Mouse (Mus musculus) layer of hippocampus, adult 2 months (tissue): Measurements from ENCODE around the gene Mrpl12. TPM values are rescaled to one million over a fixed set of nuclear protein-coding genes. Genes with fewer than 3 reads are reported as not detected.

Experiments used
- DNase-seq, 2 experiments: peaks; one replicate each; pipeline ENCODE4 v3.0.0; 2022; ENCODE audit warnings: low spot score in 2 of 2
- H3K27ac ChIP-seq: fragments of 200-600 bp; 2 replicates; pipeline ENCODE4 v1.8.1; 2022
- H3K4me3 ChIP-seq: fragments of 200-600 bp; 2 replicates; pipeline ENCODE4 v1.8.1; 2022; ENCODE audit warnings: mild to moderate bottlenecking
- CTCF ChIP-seq: fragments of 200-600 bp; conservative IDR thresholded peaks from 2 replicates; pipeline ENCODE4 v1.8.1; 2022; ENCODE audit warnings: antibody characterized with exemption, mild to moderate bottlenecking, moderate library complexity
- total RNA-seq, 2 experiments: library from RNA; stranded (reverse); gene quantifications; 2 replicates each; pipeline ENCODE4 v1.2.3; 2021

The Mrpl12 gene
- total RNA-seq, 2 experiments from 2014 or later = 63.2 to 68.1 TPM

DNA sequence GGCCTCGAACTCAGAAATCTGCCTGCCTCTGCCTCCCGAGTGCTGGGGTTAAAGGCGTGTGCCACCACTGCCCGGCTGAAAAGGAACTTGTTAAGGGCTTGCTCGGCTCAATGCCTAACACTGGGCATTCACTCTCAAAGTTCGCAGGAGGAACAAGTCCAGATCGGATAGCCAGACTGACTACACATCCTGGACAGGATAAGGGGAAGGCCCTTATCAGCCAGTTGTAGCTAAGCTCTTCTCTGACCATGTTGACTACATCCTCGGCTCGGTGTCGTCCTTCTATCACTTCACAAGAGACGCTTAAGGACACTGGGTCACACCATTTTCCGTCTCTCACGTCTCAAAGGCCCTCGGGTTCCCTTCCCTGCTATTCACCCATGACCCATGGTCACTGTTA, 27.0 kb upstream of the Mrpl12 start:
- Histone ChIP-seq H3K4me3 (peak overlapping the region; percentile 77), H3K27ac (peak overlapping the region; percentile 95)
- no peak for DNase-seq
- no peak for TF ChIP-seq CTCF

DNA sequence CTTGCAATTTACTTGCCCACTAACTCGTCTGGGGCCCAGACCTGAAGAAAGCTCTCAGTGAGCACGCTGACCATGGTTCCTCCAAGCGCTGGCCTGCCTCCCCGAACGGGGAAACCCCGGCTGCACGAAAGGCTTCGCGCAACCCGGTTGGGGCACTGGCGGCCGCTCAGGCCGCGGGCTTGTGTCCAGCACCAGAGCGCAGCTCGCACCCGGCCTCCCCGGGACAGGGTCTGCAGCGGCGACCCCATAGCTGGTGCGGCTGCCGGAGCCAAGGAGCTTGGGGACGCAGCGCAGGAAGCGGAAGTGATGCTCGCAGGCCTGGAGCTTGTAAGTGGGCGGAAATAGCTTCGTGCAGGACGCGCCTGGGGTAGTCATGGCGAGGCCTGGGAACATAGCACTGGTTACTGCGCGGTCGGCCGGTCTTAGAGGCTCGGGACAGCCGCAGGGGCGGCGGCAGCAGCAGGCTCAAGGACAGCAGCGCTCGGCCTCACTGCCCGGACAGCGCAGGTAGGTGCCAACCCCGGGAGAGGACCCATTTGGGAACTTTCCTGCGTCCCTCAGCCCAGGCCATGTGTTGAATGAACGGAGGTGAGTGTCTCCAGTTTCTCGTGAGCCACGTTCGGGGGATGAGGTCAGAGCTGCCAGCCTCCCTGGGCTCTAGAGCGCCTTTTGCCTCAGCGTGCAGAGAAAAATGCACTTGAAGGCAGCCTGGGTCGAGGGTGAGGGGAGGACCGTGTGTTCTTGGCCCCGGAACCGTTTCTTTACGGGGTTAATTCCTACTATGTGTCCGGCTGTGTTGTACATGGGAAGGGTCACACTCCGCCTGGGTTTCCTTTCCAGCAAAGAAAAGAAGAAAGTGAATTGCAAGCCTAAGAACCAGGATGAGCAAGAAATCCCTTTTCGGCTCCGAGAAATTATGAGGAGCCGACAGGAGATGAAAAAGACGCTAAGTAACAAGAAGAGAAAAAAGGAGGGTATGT, 26.4 kb upstream of the Mrpl12 start, which contains the start of the genes Oxld1 and Ccdc137:
Oxld1 (minus strand) TSS at position 297 of the 980 bp plus-strand sequence.
Ccdc137 (plus strand) TSS at position 344 of the 980 bp plus-strand sequence.
- DNase-seq = peak; percentile 63 to 74
- no peak for TF ChIP-seq CTCF
- Histone ChIP-seq H3K27ac (peak within 1 kb of the TSS; percentile 95), H3K4me3 (peak within 1 kb of the TSS; percentile 77)

DNA sequence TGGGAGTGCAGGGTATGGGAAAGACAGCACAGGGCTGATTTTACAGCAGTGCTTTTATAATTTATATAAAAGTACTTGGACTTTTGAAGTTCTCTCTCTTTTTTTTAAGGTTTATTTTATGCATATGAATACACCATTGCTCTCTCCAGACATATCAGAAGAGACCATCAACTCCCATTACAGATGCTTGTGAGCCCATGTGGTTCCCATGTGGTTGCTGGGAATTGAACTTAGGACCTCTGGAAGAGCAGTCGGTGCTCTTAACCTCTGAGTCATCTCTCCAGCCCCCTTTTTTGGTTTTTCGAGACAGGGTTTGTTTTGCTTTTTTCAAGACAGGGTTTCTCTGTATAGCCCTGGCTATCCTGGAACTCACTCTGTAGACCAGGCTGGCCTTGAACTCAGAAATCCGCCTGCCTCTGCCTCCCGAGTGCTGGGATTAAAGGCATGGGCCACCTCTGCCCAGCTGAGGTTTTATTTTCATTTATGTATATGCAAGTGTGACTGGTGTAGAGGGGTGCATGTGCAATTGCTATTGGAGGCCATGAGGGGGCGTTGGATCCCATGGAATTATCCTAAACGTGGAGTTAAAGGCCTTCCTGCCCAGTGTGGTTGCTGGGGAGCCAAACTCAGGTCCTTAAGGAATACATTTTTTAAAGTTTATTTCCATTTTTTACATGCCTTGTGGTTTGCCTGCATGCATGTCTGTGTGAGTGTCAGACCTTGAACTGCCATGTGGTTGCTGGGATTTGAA, 25.4 kb upstream of the Mrpl12 start:
- TF ChIP-seq CTCF = peak; percentile 54
- no peak for DNase-seq
- peak overlapping the region; percentile 95; the same call in 1 of the 2 replicates for H3K27ac ChIP-seq
- H3K4me3 ChIP-seq = peak overlapping the region; percentile 77

DNA sequence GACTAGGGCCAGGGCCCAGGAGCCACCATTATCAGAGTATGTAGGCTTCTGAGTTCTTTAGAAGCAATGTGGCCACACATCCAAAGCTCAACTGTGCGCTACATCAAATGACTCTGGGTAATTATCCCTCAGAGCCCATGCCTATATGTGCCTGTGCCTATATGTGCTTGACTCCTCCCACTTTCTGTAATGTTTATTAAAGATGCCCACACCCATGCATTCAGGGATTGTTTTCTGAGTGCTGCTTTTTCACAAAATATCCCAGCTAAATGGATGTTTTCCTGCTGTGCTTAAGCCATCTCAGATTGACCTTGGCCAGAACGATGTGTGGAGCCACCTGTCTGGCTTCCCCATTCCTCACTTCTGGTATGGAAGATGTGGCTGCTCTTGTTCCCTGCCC, 20.9 kb upstream of the Mrpl12 start:
- TF ChIP-seq CTCF = no peak
- H3K27ac ChIP-seq = no peak overlapping the region
- no peak overlapping the region for H3K4me3 ChIP-seq
- no peak for DNase-seq

DNA sequence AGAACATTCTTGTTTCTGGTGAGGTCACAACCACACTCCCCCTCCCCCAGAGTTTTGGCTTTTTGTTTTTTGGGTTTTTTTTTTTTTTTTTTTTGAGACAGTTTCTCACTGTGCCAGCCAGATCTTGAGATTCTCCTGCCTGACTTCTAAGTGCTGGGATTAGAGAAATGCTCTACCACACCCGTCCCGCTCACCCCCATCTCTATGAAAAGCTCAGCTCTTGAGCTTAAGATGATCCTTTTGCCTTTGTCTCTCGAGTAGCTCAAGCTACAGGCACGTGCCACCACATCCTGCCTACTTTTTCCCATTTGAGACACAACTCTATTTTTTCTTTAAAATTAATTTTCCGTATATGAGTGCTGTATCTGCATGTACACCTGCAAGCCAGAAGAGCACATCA, 20.0 kb upstream of the Mrpl12 start:
- no peak for DNase-seq
- Histone ChIP-seq H3K27ac (no peak overlapping the region), H3K4me3 (no peak overlapping the region)
- TF ChIP-seq CTCF = no peak

DNA sequence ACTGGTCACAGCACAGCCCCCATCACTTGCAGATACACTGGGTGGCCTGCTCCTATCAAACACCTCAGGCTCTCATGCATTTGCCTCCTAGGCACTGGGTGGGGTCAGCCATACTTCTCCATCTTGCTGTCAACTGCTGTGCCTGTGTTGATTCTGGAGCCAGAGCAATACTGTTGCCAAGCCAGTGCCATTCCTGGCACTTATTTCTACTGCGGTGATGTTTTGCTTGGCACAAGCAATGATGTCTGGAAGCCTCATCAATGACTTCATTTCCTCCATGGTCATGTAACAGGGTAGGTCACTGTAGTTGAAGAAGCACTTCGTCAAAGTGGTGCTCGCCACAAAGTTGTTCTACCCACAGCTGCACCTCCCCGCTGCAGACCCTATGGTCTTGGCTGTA, 18.9 kb upstream of the Mrpl12 start:
- no peak for DNase-seq
- Histone ChIP-seq H3K27ac (no peak overlapping the region), H3K4me3 (no peak overlapping the region)
- no peak for TF ChIP-seq CTCF

DNA sequence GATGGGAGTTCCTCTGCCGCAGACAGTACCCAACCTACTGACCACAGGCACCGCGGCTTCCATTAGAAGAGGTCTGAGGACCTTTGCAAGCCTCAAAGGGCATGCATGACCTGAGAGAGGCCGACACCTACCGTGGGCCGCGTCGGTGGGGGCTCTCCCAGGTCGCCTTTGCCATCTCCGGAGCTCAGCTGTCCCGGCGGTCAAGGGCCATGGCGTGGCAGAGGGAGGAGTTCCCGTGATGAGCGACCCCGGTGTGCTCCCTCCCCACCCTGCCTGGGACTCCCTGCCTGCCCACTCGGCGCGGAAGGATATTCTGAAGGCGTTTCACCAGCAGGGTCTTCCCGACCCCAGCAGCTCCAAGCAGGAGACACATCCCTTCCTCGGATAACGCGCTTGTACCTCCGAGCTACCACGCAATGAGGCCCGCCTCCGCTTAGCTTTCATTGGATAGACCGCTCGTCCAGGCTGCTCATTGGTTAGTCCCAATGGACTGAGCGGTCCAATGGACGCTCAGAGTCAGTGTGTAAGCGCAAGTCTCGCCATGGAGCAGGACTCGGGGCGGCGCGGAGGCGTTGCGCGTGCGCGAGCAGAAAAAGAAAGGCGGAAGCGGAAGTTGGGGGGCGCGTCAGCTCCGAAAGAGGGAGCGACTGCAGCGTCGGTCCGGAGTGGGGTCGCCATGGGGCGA, 17.2 kb upstream of the Mrpl12 start, which contains the start of gene Arl16:
Arl16 (minus strand) TSS at position 557 of the 685 bp plus-strand sequence.
- H3K4me3 ChIP-seq = peak within 1 kb of the TSS; percentile 84
- peak within 1 kb of the TSS; percentile 91 for H3K27ac ChIP-seq
- TF ChIP-seq CTCF = no peak
- DNase-seq = peak; percentile 92 to 96

DNA sequence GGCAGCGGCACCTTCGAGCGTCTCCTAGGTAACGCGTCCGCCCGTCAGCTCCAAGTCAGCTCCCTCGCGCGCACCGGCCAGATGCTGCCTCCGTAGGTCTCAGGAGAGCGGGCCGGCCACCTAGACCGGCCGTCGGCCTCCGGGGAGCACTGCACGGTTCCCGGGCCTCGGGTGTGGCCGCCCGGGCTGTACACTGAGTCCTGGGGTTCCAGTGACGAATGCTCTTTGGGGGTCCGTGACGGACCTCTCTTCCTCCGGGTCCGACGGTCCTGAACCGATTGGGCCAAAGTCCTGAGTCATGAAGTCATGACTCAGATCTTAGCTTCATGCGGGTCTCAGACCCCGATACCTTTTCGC, 16.7 kb upstream of the Mrpl12 start:
- peak overlapping the region; percentile 84 for H3K4me3 ChIP-seq
- peak overlapping the region; percentile 87 for H3K27ac ChIP-seq
- TF ChIP-seq CTCF = no peak
- no peak for DNase-seq

DNA sequence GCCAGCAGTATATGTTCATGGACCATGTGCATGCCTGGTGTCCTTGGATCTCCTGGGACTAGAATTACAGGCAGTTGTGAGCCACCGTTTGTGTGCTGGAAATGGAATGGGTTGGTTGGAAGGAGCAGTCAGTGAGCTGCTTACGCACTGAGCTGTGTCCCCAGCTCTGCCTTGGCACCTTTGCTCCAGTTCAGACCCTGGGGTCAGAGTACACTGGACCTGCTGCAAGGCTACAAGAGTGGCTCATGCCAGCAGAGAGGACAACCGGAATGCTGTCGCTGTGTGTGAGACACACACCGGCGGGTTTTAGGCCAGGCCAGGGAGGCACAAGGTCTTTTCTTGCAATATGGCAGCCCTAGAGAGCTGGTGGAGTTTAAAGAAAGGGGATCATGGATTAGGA, 12.4 kb upstream of the Mrpl12 start:
- Histone ChIP-seq H3K4me3 (no peak overlapping the region), H3K27ac (no peak overlapping the region)
- TF ChIP-seq CTCF = no peak
- DNase-seq = no peak

DNA sequence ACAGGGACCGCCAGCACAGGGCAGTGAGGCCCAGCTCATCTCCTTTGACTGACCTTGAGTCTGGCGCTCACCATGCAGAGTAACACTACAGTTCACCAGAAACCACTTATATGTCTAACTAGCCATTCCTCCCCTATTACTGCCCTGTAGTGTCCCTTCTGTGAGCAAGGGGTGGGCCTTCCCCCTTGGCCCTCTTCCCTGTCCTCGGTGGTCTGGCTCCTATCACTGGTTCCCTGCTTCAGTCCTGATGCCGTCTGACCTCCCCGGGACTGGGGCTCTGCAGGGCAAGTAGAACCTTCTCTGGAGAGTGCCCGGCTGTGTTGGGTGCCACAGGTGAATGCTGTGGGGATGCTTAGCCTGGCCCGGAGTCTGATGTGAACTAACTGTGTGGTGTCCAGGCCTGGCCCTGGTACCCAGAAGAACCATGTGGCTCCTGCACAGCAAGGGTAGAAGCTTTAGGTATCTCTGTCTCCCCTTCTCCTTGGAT, 922 bp upstream of the Mrpl12 start:
- TF ChIP-seq CTCF = no peak
- Histone ChIP-seq H3K27ac (0 out of 2 replicates have a peak overlapping the region, but pooled peaks have one; percentile 95), H3K4me3 (no peak overlapping the region)
- DNase-seq = no peak

DNA sequence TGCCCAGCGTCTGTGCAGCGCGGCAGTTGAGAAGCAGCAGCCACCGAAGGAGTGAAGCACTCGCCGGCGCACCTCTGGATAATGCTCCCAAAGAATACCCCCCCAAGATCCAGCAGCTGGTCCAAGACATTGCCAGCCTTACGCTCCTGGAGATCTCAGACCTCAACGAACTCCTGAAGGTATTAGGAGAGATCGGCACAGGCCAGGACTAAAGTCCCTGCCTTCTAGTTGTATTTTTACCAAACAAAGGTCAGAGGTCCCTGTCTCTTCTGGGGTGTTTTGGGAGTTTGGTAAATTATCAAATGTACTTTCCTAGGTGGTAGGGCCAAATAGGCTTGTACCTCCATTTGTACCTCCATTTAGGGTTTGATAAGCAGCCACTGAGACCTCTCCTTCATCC, 838 bp downstream of the Mrpl12 start:
- DNase-seq = no peak
- H3K27ac ChIP-seq = peak overlapping the region; percentile 95
- H3K4me3 ChIP-seq = peak overlapping the region; percentile 99
- TF ChIP-seq CTCF = no peak

DNA sequence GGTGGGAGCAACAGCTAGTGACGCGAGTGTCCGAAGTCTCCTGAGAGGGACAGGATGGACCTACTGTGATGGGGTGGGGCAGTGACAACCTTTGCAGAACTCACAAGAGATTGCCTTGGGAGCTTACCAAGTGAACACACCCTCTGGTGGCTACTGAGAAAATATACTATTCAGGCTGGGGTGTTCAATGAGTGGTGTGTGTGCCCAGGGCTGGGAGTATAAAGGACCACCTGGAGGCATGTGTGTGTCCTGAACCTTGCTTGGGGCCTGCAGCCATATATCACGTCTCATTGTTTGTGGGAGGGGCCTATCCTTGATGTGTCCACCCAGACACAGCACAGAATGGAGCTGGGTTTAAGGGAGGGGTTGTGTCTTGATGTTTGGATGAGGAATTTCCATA, 4.1 kb downstream of the Mrpl12 start:
- no peak for DNase-seq
- Histone ChIP-seq H3K27ac (no peak overlapping the region), H3K4me3 (no peak overlapping the region)
- TF ChIP-seq CTCF = peak; percentile 22; the same call in 1 of the 2 replicates
